Mouse (Mus musculus) erythroblast, adult 5-6 weeks (primary cell): ENCODE results near the gene Car10. TPM values are rescaled to one million over a fixed set of nuclear protein-coding genes. Genes with fewer than 3 reads are reported as not detected.
"Not testable (repeated sequence)": the region's sequence is repeated elsewhere in the genome, so short reads cannot be mapped to it uniquely, and the experiment has no call there.

Experiments used
- ATAC-seq: replicated peaks from 2 replicates; pipeline ENCODE4 v1.8.0; 2016; ENCODE audit warnings: moderate number of reproducible peaks, mild to moderate bottlenecking, moderate TSS enrichment, inconsistent platforms; ENCODE audit not compliant: poor library complexity, low FRiP score, severe bottlenecking
- total RNA-seq, 2 experiments: library from RNA; stranded (forward) in 1 of 2; stranded (reverse) in 1 of 2; fragments of 150-400 nt in 1 of 2; fragments of 200-764, 138-1000 nt in 1 of 2; gene quantifications; 2 replicates each; pipeline versions ENCODE4 v1.2.3 to v1.2.4; 2015 to 2017; ENCODE audit warnings: low replicate concordance in 2 of 2

Gene Car10
- total RNA-seq, 2 experiments from 2014 or later, result 0.60 TPM; not detected in 1

GRCm38 (mm10) chr11:93367244-93367643, 269.4 kb downstream of the Car10 start:
- no peak for ATAC-seq

DNA sequence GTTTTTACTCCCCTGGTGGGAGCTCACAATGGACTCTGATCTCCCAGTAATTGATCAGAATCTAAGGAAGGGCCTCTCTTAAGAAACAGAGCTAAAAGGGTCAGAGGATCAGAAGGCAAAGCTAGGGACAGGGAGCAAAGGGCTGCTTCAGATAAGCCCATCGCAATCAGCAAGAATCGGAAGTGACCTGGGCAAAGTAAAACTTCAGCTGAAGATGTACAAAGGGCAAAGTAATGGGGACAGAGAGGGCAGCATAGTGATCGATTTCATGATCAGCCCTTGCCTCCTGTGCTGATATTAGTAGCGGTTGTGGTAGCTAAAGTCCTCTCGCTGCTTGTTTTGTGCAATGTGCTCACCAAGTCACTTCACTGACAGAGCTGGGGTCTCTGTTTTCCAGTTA, 269.9 kb downstream of the Car10 start:
- no peak for ATAC-seq

GRCm38 (mm10) chr11:93373697-93374354, 276.0 kb downstream of the Car10 start:
- ATAC-seq, result no peak

DNA sequence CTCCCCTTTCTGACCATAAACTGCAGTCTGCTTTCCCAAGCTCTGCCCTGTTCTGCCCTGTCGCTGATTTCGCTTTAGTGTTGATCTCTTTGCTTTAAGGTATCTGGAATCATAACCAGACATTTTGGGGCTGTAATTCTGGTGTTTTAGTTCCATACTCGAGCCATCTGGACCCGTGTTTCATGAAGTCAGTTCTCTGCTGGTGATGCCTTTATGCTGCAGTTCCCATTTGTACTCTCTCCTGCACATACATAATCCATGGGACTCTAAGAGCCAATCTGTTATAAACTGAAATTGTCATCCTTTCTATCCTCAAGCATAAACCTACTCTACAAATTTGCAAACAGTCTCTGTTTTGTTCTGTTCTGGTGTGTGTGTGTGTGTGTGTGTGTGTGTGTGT, 293.3 kb downstream of the Car10 start:
- ATAC-seq, result no peak

GRCm38 (mm10) chr11:93393371-93393770, 295.5 kb downstream of the Car10 start:
- ATAC-seq, result not testable (repeated sequence)

DNA sequence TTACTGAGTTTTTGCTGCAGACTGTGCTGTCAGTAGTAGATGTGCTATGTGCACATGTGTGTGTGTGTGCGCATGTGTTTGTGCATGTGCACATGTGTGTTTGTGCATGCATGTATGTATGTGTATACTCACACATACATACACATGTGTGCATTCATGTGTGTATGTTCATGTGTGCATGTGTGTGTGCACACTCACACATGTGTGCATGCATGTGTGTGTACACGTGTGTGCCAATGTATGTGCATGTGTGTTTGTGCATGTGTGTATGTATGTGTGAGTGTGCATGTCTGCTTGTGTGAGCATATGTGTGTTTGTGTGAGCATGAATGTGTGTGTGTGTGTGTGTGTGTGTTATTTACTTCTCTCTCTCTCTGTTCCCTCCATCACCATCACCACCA, 298.5 kb downstream of the Car10 start:
- no peak for ATAC-seq

- not testable (repeated sequence) for ATAC-seq
Measured at GRCm38 (mm10) chr11:93401167-93401566, 303.3 kb downstream of the Car10 start.

GRCm38 (mm10) chr11:93407981-93408380, 310.2 kb downstream of the Car10 start:
- no peak for ATAC-seq

DNA sequence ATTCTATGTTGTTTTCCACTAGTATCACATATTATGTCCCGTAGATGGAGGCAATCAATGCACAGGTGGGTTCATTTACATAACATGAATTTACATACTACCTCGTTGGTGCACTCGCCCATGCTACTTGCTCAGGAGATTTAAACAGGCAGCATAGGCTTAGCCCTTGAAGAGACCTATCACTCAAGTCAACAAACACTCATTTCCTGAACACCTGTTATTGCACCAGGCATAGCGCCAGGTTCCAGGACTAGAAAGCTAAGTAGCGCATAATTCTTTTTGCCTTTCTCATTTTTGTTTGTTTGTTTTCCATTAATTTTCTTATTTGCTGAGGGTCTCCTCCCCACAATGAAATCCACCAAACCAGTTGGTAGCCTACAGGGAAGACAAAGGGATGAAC, 333.7 kb downstream of the Car10 start:
- no peak for ATAC-seq

- ATAC-seq, result no peak
Measured at GRCm38 (mm10) chr11:93434997-93435915, 337.4 kb downstream of the Car10 start.

GRCm38 (mm10) chr11:93436892-93437291, 339.1 kb downstream of the Car10 start:
- ATAC-seq, result no peak

DNA sequence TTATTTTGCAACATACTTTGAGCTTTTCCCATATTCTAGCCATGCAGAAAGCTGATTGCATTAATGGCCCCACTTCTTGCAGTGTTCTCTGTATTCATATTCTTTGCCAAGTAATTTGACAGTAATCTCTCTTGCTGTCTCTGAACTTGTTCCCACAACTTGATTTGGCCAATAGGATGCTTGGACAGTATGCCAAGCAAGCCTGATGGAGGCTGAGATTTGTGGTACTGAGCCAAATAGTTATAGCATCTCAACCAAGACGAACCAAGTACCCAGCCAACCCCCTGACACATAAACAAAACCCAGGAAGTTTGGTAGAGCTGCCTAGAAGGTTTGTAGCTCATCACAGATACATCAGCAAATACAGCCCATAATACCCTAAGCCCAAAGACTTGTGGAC, 342.6 kb downstream of the Car10 start:
- ATAC-seq, result no peak

- no peak for ATAC-seq
Measured at GRCm38 (mm10) chr11:93443777-93444176, 345.9 kb downstream of the Car10 start.

DNA sequence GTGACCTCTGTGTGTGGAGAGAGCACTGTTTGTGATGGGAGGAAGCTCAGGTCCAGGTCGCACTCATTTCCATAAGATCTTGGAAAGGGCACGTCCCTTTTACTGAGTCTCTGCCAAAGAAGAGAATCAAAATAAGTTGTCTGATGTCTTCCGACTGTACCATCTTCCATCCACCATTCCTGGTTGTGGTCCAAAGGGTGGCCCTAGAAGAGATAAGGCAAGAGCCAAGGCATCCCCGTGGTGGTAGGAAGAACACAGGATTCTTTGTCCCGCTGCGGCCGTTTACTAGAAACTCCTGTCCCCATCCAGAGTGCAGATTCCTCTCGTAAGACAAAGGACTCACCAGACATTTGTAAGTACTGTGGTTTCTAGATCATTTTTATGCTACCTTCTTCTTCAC, 346.9 kb downstream of the Car10 start:
- ATAC-seq, result no peak

DNA sequence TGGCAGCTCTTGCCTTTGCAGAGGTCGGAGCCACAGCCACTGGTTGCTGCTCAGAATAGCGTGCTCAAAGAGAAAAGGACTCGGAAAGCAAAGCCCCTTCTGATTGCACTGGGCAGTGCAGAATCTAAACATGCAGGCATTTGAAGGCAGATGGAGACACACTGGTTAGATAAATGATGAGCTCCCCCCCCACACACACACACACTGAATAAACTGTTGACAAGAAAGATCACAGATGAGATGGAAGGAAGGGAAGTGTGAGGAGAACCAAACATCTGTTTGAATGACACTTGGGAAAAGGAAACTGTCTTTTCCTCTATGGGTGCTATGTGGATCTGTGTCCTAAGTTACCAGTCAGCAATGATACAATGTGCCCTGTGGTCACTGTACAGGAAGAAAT, 349.7 kb downstream of the Car10 start:
- no peak for ATAC-seq

DNA sequence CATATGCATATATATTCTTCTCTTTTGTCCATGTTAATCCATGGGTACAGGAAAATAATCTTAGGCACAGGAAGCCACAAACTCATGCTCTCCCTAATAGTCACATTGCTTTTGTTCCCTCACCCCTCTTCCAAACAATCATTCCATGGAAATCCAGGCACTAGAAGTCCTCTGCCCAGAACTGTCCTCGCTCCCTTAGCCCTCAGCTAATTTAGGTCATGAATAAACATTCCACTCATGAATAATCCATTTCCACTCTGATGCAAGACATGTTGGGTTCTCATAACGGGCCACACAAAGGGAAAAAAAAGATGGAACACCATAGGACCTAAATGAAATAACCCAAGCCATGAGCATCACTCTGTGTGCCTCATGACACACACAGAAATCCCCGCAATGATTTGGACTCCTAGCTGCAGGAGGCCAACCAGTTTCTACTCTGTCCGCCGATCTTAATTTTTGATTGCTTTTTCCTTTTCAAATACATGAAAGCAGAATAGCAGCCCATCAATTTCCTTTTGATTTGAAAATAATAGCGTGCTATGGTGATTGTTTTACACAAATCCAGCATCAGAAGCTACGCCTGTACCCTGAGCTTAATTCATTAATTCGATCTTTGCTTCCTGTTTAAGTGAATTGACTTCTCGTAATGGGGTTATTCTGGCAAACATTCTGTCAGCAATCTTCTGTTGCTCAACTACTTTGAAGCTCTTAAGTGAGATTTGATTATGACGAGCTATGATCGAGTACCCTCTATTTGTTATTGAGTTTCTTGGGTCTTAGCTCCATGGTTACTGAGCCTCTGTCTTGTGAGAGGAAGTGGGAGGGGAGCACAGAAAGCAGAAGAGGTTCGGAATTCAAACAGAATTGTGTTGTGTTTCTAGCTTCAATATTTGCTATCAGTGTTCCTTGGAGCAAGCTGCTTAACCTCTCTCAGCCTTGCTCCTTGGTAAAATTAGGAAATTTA, 350.7 kb downstream of the Car10 start:
- no peak for ATAC-seq

GRCm38 (mm10) chr11:93450535-93450934, 352.7 kb downstream of the Car10 start:
- ATAC-seq, result no peak

GRCm38 (mm10) chr11:93466221-93466620, 368.4 kb downstream of the Car10 start:
- ATAC-seq, result no peak

- ATAC-seq, result no peak
Measured at GRCm38 (mm10) chr11:93467711-93468110, 369.9 kb downstream of the Car10 start.

DNA sequence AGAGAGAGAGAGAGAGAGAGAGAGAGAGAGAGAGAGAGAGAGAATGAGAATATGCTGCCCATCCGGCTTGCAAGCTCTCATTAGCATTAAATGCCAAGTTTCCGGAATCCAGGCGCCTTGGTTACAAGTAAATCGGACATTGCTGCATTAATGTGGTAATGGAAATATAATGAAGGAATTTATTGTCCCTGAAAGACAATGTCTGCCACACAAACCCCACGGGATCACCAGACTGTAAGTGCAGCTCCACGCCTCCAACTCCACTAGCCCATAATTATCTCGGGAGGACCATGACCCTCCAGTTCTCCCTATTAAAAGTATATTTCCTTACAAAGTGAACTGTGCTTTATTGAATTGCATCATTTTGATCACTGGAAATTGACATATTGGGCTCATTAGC, 372.9 kb downstream of the Car10 start:
- ATAC-seq, result no peak
